ENCODE assay signal across 8 mouse cellular contexts in genomic region chr2:12049972-12050371, GRCm38 (mm10).
A peak's percentile ranks its signal among the peaks of the same experiment; 100 is the strongest.
DNase-seq lines count a peak whose midpoint lies in the region; ATAC-seq and TF ChIP-seq lines count a peak whose summit lies in the region.
"Had no signal": no experiment of that assay in that cellular context is flagged by ENCODE, and none has a peak within 500 bp of the region (broad histone marks: within the 10 kb centered on the region; RNA-seq: fewer than 3 reads in every experiment).

No protein-coding gene starts in this region.

- H3K36me3 ChIP-seq in intestine, postnatal 0 days (ENCODE audit: control insufficient read depth, insufficient read depth) = no peaks in the 10 kb centered on the region
- H3K36me3 ChIP-seq in intestine, embryonic 16.5 days (ENCODE audit: control insufficient read depth, insufficient read depth, low read length) = no peaks in the 10 kb centered on the region

- no peak overlapping the region for H3K27ac ChIP-seq in intestine, postnatal 0 days (ENCODE audit: low read depth, low read length)
- H3K27ac ChIP-seq in intestine, embryonic 16.5 days (ENCODE audit: low read length) = no peak overlapping the region

- H3K4me2 ChIP-seq in intestine, postnatal 0 days (replicated peaks; ENCODE audit: low read depth) = no peak overlapping the region
- no peak overlapping the region for H3K4me2 ChIP-seq in intestine, embryonic 16.5 days (ENCODE audit: low read depth, low read length)

- no peak overlapping the region for H3K9ac ChIP-seq in intestine, postnatal 0 days (ENCODE audit: low read depth, low read length)
- no peak overlapping the region for H3K9ac ChIP-seq in intestine, embryonic 16.5 days (ENCODE audit: low read depth, low read length)

- no peaks in the 10 kb centered on the region for H3K27me3 ChIP-seq in intestine, postnatal 0 days (replicated peaks; ENCODE audit: control insufficient read depth, insufficient read depth, low read length)
- H3K27me3 ChIP-seq in intestine, embryonic 16.5 days (replicated peaks; ENCODE audit: control insufficient read depth, insufficient read depth, low read length) = no peaks in the 10 kb centered on the region

- ATAC-seq in intestine, postnatal 0 days = no peak
- ATAC-seq in intestine, embryonic 16.5 days = no peak
- ATAC-seq in granulocyte monocyte progenitor cell, adult 5-6 weeks (replicated peaks; ENCODE audit: poor library complexity, severe bottlenecking) = 0 out of 2 replicates have a peak, but pooled peaks have one; percentile 20
- ATAC-seq in frontal cortex, adult (ENCODE audit: low TSS enrichment) = no peak

- no peak overlapping the region for H3K4me3 ChIP-seq in intestine, postnatal 0 days (ENCODE audit: low read depth, low read length)
- H3K4me3 ChIP-seq in intestine, embryonic 16.5 days (ENCODE audit: low read length) = no peak overlapping the region

- H3K9me3 ChIP-seq in intestine, postnatal 0 days (ENCODE audit: control insufficient read depth) = no peaks in the 10 kb centered on the region
- H3K9me3 ChIP-seq in intestine, embryonic 16.5 days (ENCODE audit: control insufficient read depth, low read length) = no peaks in the 10 kb centered on the region

- TF ChIP-seq CTCF in intestine, postnatal 0 days (IDR thresholded peaks at IDR 0.05; ENCODE audit: low read depth) = peak; percentile 58

- H3K4me1 ChIP-seq in intestine, postnatal 0 days (replicated peaks; ENCODE audit: control insufficient read depth, insufficient read depth, low read length) = no peaks in the 10 kb centered on the region
- H3K4me1 ChIP-seq in intestine, embryonic 16.5 days (ENCODE audit: control insufficient read depth, insufficient read depth, low read length) = 0 out of 2 replicates have a peak, but pooled peaks cover 4% of the 10 kb centered on the region

- peak; percentile 19 for DNase-seq in right cerebral cortex, adult 18-20 months
- DNase-seq in right cerebral cortex, postnatal 4 days = no peak
- no peak for DNase-seq in c-Kit-positive CD71-positive TER-119-positive erythroid progenitor cells, embryonic 14.5 days (ENCODE audit: low spot score)
- DNase-seq: gastrocnemius, postnatal 14 days had no signal
